Mouse (Mus musculus): ENCODE data around the gene Iqsec1.
"Not testable (repeated sequence)": the region's sequence is repeated elsewhere in the genome, so short reads cannot be mapped to it uniquely, and the experiment has no call there.

Gene Iqsec1

GRCm38 (mm10) chr6:90648391-90648790, 340.1 kb downstream of the Iqsec1 start:
- no peak for DNase-seq

- no peak for DNase-seq
Observed at GRCm38 (mm10) chr6:90644965-90645364, 343.5 kb downstream of the Iqsec1 start.

- DNase-seq: no peak
Observed at GRCm38 (mm10) chr6:90643057-90643456, 345.4 kb downstream of the Iqsec1 start.

- DNase-seq: no peak
Observed at GRCm38 (mm10) chr6:90635611-90636010, 352.9 kb downstream of the Iqsec1 start.

GRCm38 (mm10) chr6:90635081-90635480, 353.4 kb downstream of the Iqsec1 start:
- no peak for DNase-seq

- DNase-seq: not testable (repeated sequence)
Observed at GRCm38 (mm10) chr6:90632526-90632925, 356.0 kb downstream of the Iqsec1 start.

GRCm38 (mm10) chr6:90630427-90630826, 358.1 kb downstream of the Iqsec1 start:
- DNase-seq: no peak

GRCm38 (mm10) chr6:90629506-90629905, 359.0 kb downstream of the Iqsec1 start:
- DNase-seq: no peak

- no peak for DNase-seq
Observed at GRCm38 (mm10) chr6:90627556-90627955, 360.9 kb downstream of the Iqsec1 start.

- DNase-seq: no peak
Observed at GRCm38 (mm10) chr6:90625207-90625994, 363.1 kb downstream of the Iqsec1 start.

GRCm38 (mm10) chr6:90624733-90625132, 363.8 kb downstream of the Iqsec1 start:
- DNase-seq: peak; percentile 60

- DNase-seq: peak; percentile 79
Observed at GRCm38 (mm10) chr6:90624184-90624583, 364.3 kb downstream of the Iqsec1 start.

GRCm38 (mm10) chr6:90623456-90623836, 365.0 kb downstream of the Iqsec1 start:
- DNase-seq: no peak

GRCm38 (mm10) chr6:90622758-90623455, 365.6 kb downstream of the Iqsec1 start:
- no peak for DNase-seq

GRCm38 (mm10) chr6:90621584-90621890, 366.9 kb downstream of the Iqsec1 start:
- DNase-seq: no peak

GRCm38 (mm10) chr6:90620791-90621583, 367.5 kb downstream of the Iqsec1 start:
- no peak for DNase-seq

- no peak for DNase-seq
Observed at GRCm38 (mm10) chr6:90619936-90620335, 368.5 kb downstream of the Iqsec1 start.

- DNase-seq: peak; percentile 47
Observed at GRCm38 (mm10) chr6:90618821-90619636, 369.5 kb downstream of the Iqsec1 start.

- DNase-seq: no peak
Observed at GRCm38 (mm10) chr6:90618274-90618673, 370.2 kb downstream of the Iqsec1 start.

- DNase-seq: no peak
Observed at GRCm38 (mm10) chr6:90616481-90616880, 372.0 kb downstream of the Iqsec1 start.

- no peak for DNase-seq
Observed at GRCm38 (mm10) chr6:90615991-90616390, 372.5 kb downstream of the Iqsec1 start.

GRCm38 (mm10) chr6:90615362-90615761, 373.1 kb downstream of the Iqsec1 start:
- no peak for DNase-seq

GRCm38 (mm10) chr6:90613277-90613676, 375.2 kb downstream of the Iqsec1 start:
- no peak for DNase-seq

All from lung, postnatal 14 days (tissue).